Mouse (Mus musculus): ENCODE measurements around the gene Gpr182. TPM values are rescaled to one million over a fixed set of nuclear protein-coding genes. Genes with fewer than 3 reads are reported as not detected.
"Not testable (repeated sequence)": the region's sequence is repeated elsewhere in the genome, so short reads cannot be mapped to it uniquely, and the experiment has no call there.

Gene Gpr182
- 0.60 and 0.74 TPM in 2 replicates for polyA plus RNA-seq (2015; fragmentation: Nextera tagmentation; extraction: Ambion mirVana)

GRCm38 (mm10) chr10:127751548-127751947 is at the start of gene Gpr182:
Gene Gpr182, minus strand, starts transcription at chr10:127751732.
- no peak within 1 kb of the TSS for H3K4me2 ChIP-seq (replicated peaks)
- H3K9ac ChIP-seq (replicated peaks) = no peak within 1 kb of the TSS

GRCm38 (mm10) chr10:127800891-127801290 is 49.4 kb upstream of the Gpr182 start, which contains the start of gene Rdh16:
Gene Rdh16, plus strand, starts transcription at chr10:127801152.
- 87% methylated on average over 6 of the region's 6 CpGs for WGBS
- no peaks in the 10 kb centered on the region for H3K9me3 ChIP-seq
- ATAC-seq (replicated peaks) = no peak
- no peak within 1 kb of the TSS for H3K27ac ChIP-seq (replicated peaks)
- H3K4me1 ChIP-seq = no peaks in the 10 kb centered on the region
- no peak within 1 kb of the TSS for H3K4me2 ChIP-seq (replicated peaks)
- H3K36me3 ChIP-seq = no peaks in the 10 kb centered on the region
- H3K4me3 ChIP-seq = no peak within 1 kb of the TSS
- no peak within 1 kb of the TSS for H3K9ac ChIP-seq (replicated peaks)
- H3K27me3 ChIP-seq = no peaks in the 10 kb centered on the region

More at GRCm38 (mm10) chr10:127751548-127751947, at the start of gene Gpr182:
- Histone ChIP-seq H3K27ac (replicated peaks) (no peak within 1 kb of the TSS), H3K4me1 (no peaks in the 10 kb centered on the region), H3K9me3 (no peaks in the 10 kb centered on the region), H3K27me3 (no peaks in the 10 kb centered on the region), H3K36me3 (peaks cover 16% of the 10 kb centered on the region), H3K4me3 (no peak within 1 kb of the TSS)
- no peak for ATAC-seq (replicated peaks)
- 80% methylated on average over 8 of the region's 8 CpGs for WGBS

- Histone ChIP-seq H3K36me3 (no peaks in the 10 kb centered on the region), H3K27me3 (no peaks in the 10 kb centered on the region), H3K4me1 (no peaks in the 10 kb centered on the region), H3K9me3 (no peaks in the 10 kb centered on the region), H3K4me3 (no peak overlapping the region), H3K27ac (replicated peaks) (no peak overlapping the region), H3K9ac (replicated peaks) (no peak overlapping the region), H3K4me2 (replicated peaks) (no peak overlapping the region)
- ATAC-seq (replicated peaks) = no peak
- WGBS = 74% methylated on average over 1 of the region's 1 CpGs
These were observed 47.8 kb upstream of the Gpr182 start for GRCm38 (mm10) chr10:127799295-127799694.

GRCm38 (mm10) chr10:127785411-127785810 is 33.9 kb upstream of the Gpr182 start:
- not testable (repeated sequence) for H3K27me3 ChIP-seq; H3K27ac ChIP-seq (replicated peaks); H3K36me3 ChIP-seq; H3K4me1 ChIP-seq; H3K4me2 ChIP-seq (replicated peaks); H3K9me3 ChIP-seq; H3K4me3 ChIP-seq; ATAC-seq (replicated peaks); H3K9ac ChIP-seq (replicated peaks)
- WGBS = 75% methylated on average over 1 of the region's 1 CpGs

- H3K27me3 ChIP-seq; ATAC-seq (replicated peaks): not testable (repeated sequence)
- 97% methylated on average over 17 of the region's 17 CpGs for WGBS
These were observed 30.8 kb upstream of the Gpr182 start for GRCm38 (mm10) chr10:127782321-127782720.

GRCm38 (mm10) chr10:127776011-127776410 is 24.5 kb upstream of the Gpr182 start, which contains the start of gene Rdh9:
Gene Rdh9, plus strand, starts transcription at chr10:127776386.
- Histone ChIP-seq H3K27me3 (no peaks in the 10 kb centered on the region), H3K9me3 (no peaks in the 10 kb centered on the region), H3K4me1 (no peaks in the 10 kb centered on the region), H3K36me3 (no peaks in the 10 kb centered on the region), H3K9ac (replicated peaks) (no peak within 1 kb of the TSS), H3K4me3 (no peak within 1 kb of the TSS), H3K4me2 (replicated peaks) (no peak within 1 kb of the TSS), H3K27ac (replicated peaks) (no peak within 1 kb of the TSS)
- no peak for ATAC-seq (replicated peaks)
- WGBS = 84% methylated on average over 2 of the region's 2 CpGs

More at GRCm38 (mm10) chr10:127782321-127782720, 30.8 kb upstream of the Gpr182 start:
- H3K4me3 ChIP-seq; H3K4me2 ChIP-seq (replicated peaks); H3K9ac ChIP-seq (replicated peaks); H3K36me3 ChIP-seq; H3K9me3 ChIP-seq; H3K4me1 ChIP-seq; H3K27ac ChIP-seq (replicated peaks): not testable (repeated sequence)

- 86% methylated on average over 1 of the region's 1 CpGs for WGBS
- Histone ChIP-seq H3K9ac (replicated peaks) (no peak overlapping the region), H3K27ac (replicated peaks) (no peak overlapping the region), H3K36me3 (no peaks in the 10 kb centered on the region), H3K4me1 (no peaks in the 10 kb centered on the region), H3K4me3 (no peak overlapping the region), H3K4me2 (replicated peaks) (no peak overlapping the region), H3K27me3 (no peaks in the 10 kb centered on the region), H3K9me3 (no peaks in the 10 kb centered on the region)
- no peak for ATAC-seq (replicated peaks)
These were observed 15.0 kb upstream of the Gpr182 start for GRCm38 (mm10) chr10:127766564-127766963.

- H3K27me3 ChIP-seq = no peaks in the 10 kb centered on the region
These were observed 12.6 kb upstream of the Gpr182 start for GRCm38 (mm10) chr10:127763914-127764680.

GRCm38 (mm10) chr10:127762926-127763325 is 11.4 kb upstream of the Gpr182 start:
- H3K4me2 ChIP-seq (replicated peaks); H3K9ac ChIP-seq (replicated peaks); H3K36me3 ChIP-seq; H3K27ac ChIP-seq (replicated peaks); H3K4me3 ChIP-seq; H3K9me3 ChIP-seq; H3K4me1 ChIP-seq; ATAC-seq (replicated peaks); H3K27me3 ChIP-seq: not testable (repeated sequence)
- WGBS = 88% methylated on average over 10 of the region's 10 CpGs

More at GRCm38 (mm10) chr10:127763914-127764680, 12.6 kb upstream of the Gpr182 start:
- Histone ChIP-seq H3K9ac (replicated peaks) (no peak overlapping the region), H3K4me1 (no peaks in the 10 kb centered on the region), H3K4me3 (no peak overlapping the region), H3K4me2 (replicated peaks) (no peak overlapping the region), H3K27ac (replicated peaks) (no peak overlapping the region), H3K9me3 (no peaks in the 10 kb centered on the region), H3K36me3 (no peaks in the 10 kb centered on the region)
- WGBS = 62% methylated on average over 12 of the region's 12 CpGs
- no peak for ATAC-seq (replicated peaks)

- Histone ChIP-seq H3K27me3 (no peaks in the 10 kb centered on the region), H3K4me1 (no peaks in the 10 kb centered on the region), H3K27ac (replicated peaks) (no peak within 1 kb of the TSS), H3K4me2 (replicated peaks) (no peak within 1 kb of the TSS), H3K4me3 (no peak within 1 kb of the TSS), H3K36me3 (no peaks in the 10 kb centered on the region), H3K9me3 (no peaks in the 10 kb centered on the region), H3K9ac (replicated peaks) (no peak within 1 kb of the TSS)
- 75% methylated on average over 9 of the region's 9 CpGs for WGBS
- no peak for ATAC-seq (replicated peaks)
These were observed 7.9 kb upstream of the Gpr182 start, which contains the start of the genes Rdh1 and Rdh16f1 for GRCm38 (mm10) chr10:127759181-127760110. Gene Rdh1, plus strand, starts transcription at chr10:127759721. Gene Rdh16f1, plus strand, starts transcription at chr10:127759787.

- WGBS = 65% methylated on average over 18 of the region's 18 CpGs
These were observed 4.4 kb upstream of the Gpr182 start for GRCm38 (mm10) chr10:127755770-127756468.

More at GRCm38 (mm10) chr10:127755770-127756468, 4.4 kb upstream of the Gpr182 start:
- no peak overlapping the region; the same call in 1 of the 2 replicates for H3K4me2 ChIP-seq (replicated peaks)
- no peak overlapping the region for H3K27ac ChIP-seq (replicated peaks)
- no peak overlapping the region for H3K4me3 ChIP-seq
- no peaks in the 10 kb centered on the region for H3K9me3 ChIP-seq
- H3K4me1 ChIP-seq = no peaks in the 10 kb centered on the region
- ATAC-seq (replicated peaks) = no peak
- no peaks in the 10 kb centered on the region for H3K36me3 ChIP-seq
- no peaks in the 10 kb centered on the region for H3K27me3 ChIP-seq
- H3K9ac ChIP-seq (replicated peaks) = no peak overlapping the region
